Mouse (Mus musculus) heart, adult 8-10 months (tissue): ENCODE data around the gene Tas1r2. TPM values are rescaled to one million over a fixed set of nuclear protein-coding genes. Genes with fewer than 3 reads are reported as not detected.
A peak's percentile ranks its signal among the peaks of the same experiment; 100 is the strongest.

Source experiments
- DNase-seq: peaks from one replicate; pipeline ENCODE4 v3.0.0; 2022; ENCODE audit warnings: low spot score
- total RNA-seq, 4 experiments: library from RNA; stranded (reverse); gene quantifications; 2 replicates each; pipeline ENCODE4 v1.2.4; 2022

Gene Tas1r2
- total RNA-seq, 4 experiments from 2014 or later, result not detected

GRCm38 (mm10) chr4:139638356-139638755 lies 15.0 kb upstream of the Tas1r2 start:
- DNase-seq, result no peak

DNA sequence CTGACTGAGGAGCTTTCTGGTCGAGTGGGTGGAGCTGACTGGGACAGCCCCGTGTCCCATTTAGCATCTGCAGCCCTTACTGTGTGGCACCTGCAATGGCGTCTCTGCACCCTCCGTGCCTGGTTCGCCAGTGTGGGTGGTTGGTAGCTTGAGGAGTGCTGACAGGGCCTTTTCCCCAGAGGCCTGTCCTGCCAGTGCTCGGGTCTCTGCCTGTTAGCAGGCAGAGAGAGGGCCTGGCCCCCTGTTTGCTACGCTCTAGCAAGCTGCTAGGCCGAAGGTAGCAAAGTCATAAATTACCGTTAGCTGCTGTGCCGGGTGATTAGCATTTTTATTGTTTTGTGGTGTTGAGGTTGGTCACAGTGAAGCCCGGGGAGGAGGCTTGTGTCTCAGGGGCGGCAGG lies 13.5 kb upstream of the Tas1r2 start:
- DNase-seq, result no peak

- DNase-seq, result no peak
Observed at GRCm38 (mm10) chr4:139640333-139640732, 13.0 kb upstream of the Tas1r2 start.

DNA sequence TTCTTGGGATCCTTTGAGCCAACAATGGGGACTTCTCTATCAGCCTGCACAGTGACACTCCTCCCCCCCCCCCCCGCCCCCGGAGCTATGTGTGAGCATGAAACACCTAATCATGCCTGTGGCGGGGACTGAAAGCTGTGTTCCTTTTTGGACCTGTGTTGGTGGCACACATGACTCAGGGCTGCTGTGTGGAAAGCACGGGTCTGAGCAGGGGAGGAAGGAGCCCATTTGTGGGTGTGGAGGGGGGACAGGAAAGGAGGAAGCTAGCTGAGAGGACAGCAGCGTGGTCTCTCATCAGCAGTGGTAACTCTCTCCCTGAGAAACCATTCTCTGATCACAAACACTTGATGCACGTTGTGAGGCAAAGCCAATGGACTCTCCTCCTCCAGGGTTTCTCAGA lies 12.6 kb upstream of the Tas1r2 start:
- no peak for DNase-seq

DNA sequence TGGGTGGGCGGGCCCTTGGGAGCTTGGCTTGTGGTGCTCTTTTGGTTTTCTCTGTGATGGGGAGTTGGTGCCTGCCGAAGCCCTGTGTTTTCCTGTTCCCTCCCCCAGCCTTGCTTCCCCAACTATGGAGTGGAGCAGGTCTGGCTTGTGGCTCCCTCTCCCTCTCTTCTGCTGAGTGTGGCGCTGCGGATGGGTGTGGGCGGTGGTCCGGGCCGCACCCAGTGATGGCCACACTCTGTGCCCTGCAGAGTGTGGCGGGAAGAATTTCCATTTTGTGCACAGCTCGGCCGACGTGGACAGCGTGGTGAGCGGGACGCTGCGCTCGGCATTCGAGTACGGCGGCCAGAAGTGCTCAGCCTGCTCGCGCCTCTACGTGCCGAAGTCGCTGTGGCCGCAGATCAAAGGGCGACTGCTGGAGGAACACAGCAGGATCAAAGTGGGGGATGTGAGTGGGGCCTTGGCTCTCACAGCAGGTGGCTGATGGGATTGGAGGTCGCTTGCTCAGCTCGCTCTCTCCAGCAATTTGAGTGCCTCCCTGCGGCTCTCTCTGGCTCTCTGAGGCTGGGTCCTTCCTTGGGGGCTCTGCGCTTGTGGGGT lies 11.4 kb upstream of the Tas1r2 start:
- no peak for DNase-seq

DNA sequence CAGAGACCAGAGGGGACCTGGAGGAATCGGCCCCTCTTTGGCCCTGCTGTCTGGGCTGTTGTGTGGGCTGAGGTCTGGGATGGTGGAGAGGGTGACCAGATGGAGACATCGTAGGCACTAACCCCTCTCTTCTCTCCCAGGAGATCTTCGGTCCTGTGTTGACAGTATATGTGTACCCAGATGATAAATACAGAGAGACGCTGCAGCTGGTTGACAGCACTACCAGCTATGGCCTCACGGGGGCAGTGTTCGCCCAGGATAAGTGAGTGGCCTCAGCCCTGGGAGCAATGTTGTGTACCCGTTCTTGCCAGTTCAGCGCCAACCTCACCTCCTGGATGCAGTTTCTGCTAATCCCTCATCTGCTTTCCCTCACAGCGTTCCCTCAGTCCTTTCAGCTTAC lies 9.4 kb upstream of the Tas1r2 start:
- peak; percentile 65 for DNase-seq

GRCm38 (mm10) chr4:139646916-139647315 lies 6.4 kb upstream of the Tas1r2 start:
- no peak for DNase-seq

DNA sequence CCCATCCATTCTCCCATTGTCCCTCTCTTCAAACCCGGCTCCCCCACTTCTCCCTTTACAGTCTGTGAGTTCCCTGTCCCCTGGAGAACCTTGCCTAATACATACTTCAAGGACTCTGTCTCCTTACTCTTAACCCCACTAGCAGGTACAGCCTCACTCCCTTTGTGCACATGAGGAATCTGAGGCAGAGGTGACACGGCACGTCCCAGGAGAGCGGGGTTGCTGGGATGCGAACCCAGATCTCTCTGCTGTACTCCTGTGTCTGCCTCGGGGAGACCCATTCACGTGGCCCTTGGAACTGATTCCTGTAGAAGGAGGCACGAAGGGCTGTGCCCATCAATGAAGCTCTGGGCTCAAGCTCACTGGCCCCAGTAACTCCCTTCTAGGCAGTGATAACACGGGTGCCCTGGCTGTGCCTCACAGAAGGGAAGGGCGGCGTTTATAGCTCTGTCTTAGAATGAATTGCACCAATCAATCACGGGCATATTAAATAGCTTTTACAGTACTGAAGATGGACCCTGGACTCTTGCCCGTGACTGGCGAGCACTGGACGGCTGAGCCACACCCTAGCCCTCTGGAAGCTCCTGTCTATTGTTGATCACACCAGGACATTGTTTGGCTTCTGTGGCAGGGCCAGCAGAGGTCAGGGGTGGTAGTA lies 3.1 kb upstream of the Tas1r2 start:
- DNase-seq, result no peak

DNA sequence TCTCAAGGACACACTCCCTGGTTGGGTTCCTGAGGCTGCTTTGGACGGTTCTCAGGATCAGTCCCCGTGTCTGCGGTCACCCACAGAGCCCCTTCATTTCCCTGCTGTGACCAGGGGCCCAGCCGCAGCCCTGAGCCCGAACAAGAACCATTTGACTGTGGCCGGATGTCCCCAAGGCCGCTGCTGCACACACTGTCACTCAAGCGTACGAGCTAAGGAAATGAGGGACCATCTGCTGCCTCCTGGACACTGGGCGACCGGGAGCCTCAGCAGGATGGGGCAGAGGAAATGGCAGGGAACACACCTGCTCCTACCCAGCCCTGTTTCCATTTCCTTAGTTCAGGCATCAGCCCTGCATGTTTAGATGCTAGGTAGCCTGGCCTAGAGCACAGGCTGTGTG lies 2.4 kb upstream of the Tas1r2 start:
- no peak for DNase-seq

DNA sequence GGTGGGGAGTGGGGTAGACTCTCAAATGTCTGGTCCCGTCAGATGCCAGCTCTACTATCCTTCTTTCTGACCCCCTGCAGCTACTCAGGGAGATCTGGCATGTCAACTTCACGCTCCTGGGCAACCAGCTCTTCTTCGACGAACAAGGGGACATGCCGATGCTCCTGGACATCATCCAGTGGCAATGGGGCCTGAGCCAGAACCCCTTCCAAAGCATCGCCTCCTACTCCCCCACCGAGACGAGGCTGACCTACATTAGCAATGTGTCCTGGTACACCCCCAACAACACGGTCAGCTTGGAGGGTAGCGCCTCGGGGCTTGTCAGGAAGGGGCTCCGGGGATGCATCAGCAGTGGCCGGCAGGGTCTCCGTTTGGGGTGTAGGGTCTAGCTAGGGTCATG lies 8.6 kb downstream of the Tas1r2 start:
- no peak for DNase-seq

- no peak for DNase-seq
Observed at GRCm38 (mm10) chr4:139667632-139668031, 14.3 kb downstream of the Tas1r2 start.

- DNase-seq, result peak; percentile 13
Observed at GRCm38 (mm10) chr4:139669847-139670246, 16.5 kb downstream of the Tas1r2 start.

DNA sequence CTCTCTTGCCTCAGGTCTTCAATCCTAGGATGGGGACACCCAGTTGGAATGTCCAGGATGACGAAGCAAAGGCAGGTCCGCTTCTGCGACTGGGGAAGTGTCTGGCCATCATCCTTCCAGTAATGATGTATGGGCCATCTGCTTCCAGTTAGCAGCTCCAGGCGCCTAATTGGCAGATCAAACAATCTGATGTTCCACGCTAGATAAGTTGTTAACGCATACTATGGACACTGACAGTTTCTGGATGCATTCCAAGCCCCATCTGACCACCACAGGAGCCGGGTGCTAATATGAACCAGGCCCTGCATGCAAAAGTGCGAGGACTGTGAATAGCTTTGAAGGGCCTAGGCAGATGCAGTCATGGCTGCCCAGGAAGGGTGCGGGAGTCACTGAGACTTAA lies 22.4 kb downstream of the Tas1r2 start:
- DNase-seq, result no peak

- DNase-seq, result no peak
Observed at GRCm38 (mm10) chr4:139683728-139684638, 30.6 kb downstream of the Tas1r2 start.

DNA sequence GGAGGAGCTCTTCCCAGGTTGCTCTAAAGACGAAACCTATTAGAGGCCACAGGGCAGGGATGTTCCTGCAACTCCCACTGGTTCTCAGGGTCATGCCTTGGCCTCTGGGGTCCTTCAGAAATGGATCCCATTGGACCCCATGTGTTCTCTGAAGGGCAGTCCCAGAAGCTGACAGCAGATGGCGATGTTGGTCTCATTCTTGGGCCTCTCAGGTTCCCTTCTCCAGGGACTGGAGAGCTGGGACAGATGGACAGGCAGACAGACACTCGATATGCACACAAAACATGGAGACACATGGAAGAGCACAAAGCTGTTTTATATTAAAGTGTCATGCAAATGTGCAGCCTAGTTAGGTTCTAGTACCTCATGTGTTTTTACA lies 31.3 kb downstream of the Tas1r2 start:
- DNase-seq, result peak; percentile 22

GRCm38 (mm10) chr4:139688058-139688457 lies 34.7 kb downstream of the Tas1r2 start:
- DNase-seq, result no peak

DNA sequence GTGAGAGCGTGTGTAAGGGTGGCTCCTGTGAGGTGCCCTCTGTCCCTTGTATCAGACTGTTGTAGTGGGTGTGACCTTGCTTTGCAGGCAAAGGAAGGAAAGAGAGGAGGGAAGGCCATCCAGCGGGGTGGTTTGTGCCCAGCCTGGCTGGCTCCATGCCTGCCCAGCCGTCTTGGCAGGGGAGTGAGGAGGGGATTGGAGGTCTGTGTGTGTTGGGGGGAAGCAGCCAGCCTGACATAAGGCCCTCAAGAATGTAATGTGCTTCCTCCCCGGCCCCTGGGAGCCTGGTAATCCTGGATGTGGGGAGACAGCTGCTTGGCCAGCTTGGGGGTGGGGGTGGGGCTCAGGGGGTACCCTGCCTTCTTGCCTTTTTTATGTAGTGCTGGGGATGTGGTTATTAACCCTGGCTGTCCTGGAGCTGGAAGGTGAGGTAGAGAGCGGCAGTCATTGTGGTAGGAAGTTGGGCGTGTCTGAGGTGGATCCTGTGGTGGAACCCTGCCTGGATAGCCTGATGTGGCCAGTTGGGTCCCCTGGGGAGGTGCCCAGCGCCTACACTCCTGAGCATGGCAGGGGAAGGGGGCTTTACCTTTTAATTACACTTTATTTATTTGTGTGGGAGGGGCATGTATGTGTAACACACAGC lies 36.4 kb downstream of the Tas1r2 start:
- DNase-seq, result no peak

GRCm38 (mm10) chr4:139693315-139693714 lies 40.0 kb downstream of the Tas1r2 start:
- DNase-seq, result no peak

DNA sequence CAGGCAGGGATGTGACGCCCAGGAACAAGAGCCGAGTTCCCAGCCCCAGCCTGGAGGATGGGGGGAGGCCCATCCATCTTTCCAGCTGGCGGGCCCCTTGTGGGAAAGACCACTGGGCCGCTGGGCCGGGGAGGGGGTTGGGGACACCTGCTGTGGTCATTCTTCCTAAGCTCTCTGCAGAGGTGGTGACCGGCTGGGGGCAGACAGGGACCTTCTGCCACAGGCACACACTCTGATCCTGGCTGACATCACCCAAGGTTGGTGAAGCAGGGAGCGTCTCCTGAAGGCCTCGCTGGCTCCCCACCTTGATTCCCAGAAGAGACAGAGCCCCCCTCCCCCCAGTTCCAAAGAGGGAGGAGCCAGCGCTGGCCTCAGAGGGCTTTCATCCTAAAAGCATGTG lies 44.4 kb downstream of the Tas1r2 start:
- no peak for DNase-seq

GRCm38 (mm10) chr4:139698602-139699001 lies 45.3 kb downstream of the Tas1r2 start:
- no peak for DNase-seq

- no peak for DNase-seq
Observed at GRCm38 (mm10) chr4:139702914-139703313, 49.6 kb downstream of the Tas1r2 start.

- no peak for DNase-seq
Observed at GRCm38 (mm10) chr4:139703468-139703867, 50.1 kb downstream of the Tas1r2 start.
